Mouse (Mus musculus) embryonic facial prominence, embryonic 11.5 days (tissue): ENCODE measurements around the gene Olfr464. TPM values are rescaled to one million over a fixed set of nuclear protein-coding genes. Genes with fewer than 3 reads are reported as not detected.

Source experiments
- ATAC-seq: fragments of 200-750 bp; cut with Nextera tagmentation; replicated peaks from 2 replicates; pipeline ENCODE4 v1.8.0; 2017; ENCODE audit warnings: low read depth; ENCODE audit not compliant: insufficient number of reproducible peaks, low FRiP score, low TSS enrichment
- DNase-seq: peaks from one replicate; pipeline ENCODE4 v3.0.0-alpha.2; 2015; ENCODE audit warnings: low spot score
- H3K27ac ChIP-seq: fragments of 300-500 bp; sonication (generic); replicated peaks from 2 replicates; pipeline ENCODE4 v1.5.1; 2014; ENCODE audit warnings: mild to moderate bottlenecking, low read depth, low read length, control low read depth
- H3K27me3 ChIP-seq: fragments of 300-500 bp; sonication (generic); 2 replicates; pipeline ENCODE4 v1.6.1; 2014; ENCODE audit warnings: mild to moderate bottlenecking, low read length, moderate library complexity, mixed read lengths; ENCODE audit not compliant: control insufficient read depth, insufficient read depth
- H3K36me3 ChIP-seq: fragments of 300-500 bp; sonication (generic); replicated peaks from 2 replicates; pipeline ENCODE4 v1.6.1; 2014; ENCODE audit warnings: low read depth, mild to moderate bottlenecking, low read length, moderate library complexity, mixed read lengths; ENCODE audit not compliant: control insufficient read depth, insufficient read depth
- H3K4me1 ChIP-seq: fragments of 300-500 bp; sonication (generic); 2 replicates; pipeline ENCODE4 v1.6.1; 2014; ENCODE audit warnings: low read length, mixed read lengths; ENCODE audit not compliant: control insufficient read depth, insufficient read depth
- H3K4me2 ChIP-seq: fragments of 300-500 bp; sonication (generic); 2 replicates; pipeline ENCODE4 v1.6.1; 2014; ENCODE audit warnings: low read depth, mild to moderate bottlenecking, control low read depth, low read length, moderate library complexity
- H3K4me3 ChIP-seq: fragments of 300-500 bp; sonication (generic); 2 replicates; pipeline ENCODE4 v1.5.1; 2014; ENCODE audit warnings: low read depth, low read length, control low read depth
- H3K9ac ChIP-seq: fragments of 300-500 bp; sonication (generic); replicated peaks from 2 replicates; pipeline ENCODE4 v1.6.1; 2014; ENCODE audit warnings: mild to moderate bottlenecking, control low read depth, low read length
- H3K9me3 ChIP-seq: fragments of 300-500 bp; sonication (generic); replicated peaks from 2 replicates; pipeline ENCODE4 v1.6.1; 2016; ENCODE audit warnings: mild to moderate bottlenecking, low read length, inconsistent platforms, mixed read lengths; ENCODE audit not compliant: control insufficient read depth
- WGBS: fragments of 180-500 bp; shearing (Covaris S2); extraction: QIAGEN DNeasy Blood & Tissue Kit; methylation state at CpG from one replicate; pipeline ENCODE4 v1.1.7; 2014; 5-methylcytosine and 5-hydroxymethylcytosine counted together
- polyA plus RNA-seq: library from polyadenylated mRNA; unstranded; fragments of >200 nt; fragmentation: Nextera tagmentation; extraction: Ambion mirVana; gene quantifications from 2 replicates; pipeline ENCODE4 v1.2.1, GENCODE M21; 2014

The Olfr464 gene
- polyA plus RNA-seq, 1 experiment from 2014 or later = not detected

- no peaks in the 10 kb centered on the region for H3K9me3 ChIP-seq
- H3K27me3 ChIP-seq = no peaks in the 10 kb centered on the region
- 74% methylated on average over 3 of the region's 3 CpGs for WGBS
- no peak overlapping the region for H3K27ac ChIP-seq
- no peak overlapping the region for H3K9ac ChIP-seq
- DNase-seq = no peak
- no peak for ATAC-seq
- H3K4me2 ChIP-seq = no peak overlapping the region
- no peaks in the 10 kb centered on the region for H3K4me1 ChIP-seq
- H3K36me3 ChIP-seq = no peaks in the 10 kb centered on the region
- H3K4me3 ChIP-seq = no peak overlapping the region
These were observed 14.7 kb upstream of the Olfr464 start for GRCm38 (mm10) chr11:87935467-87935866.

- no peak overlapping the region for H3K27ac ChIP-seq
- no peak overlapping the region for H3K4me3 ChIP-seq
- H3K4me2 ChIP-seq = no peak overlapping the region
- DNase-seq (no peak), ATAC-seq (no peak)
- WGBS = 79% methylated on average over 2 of the region's 2 CpGs
- no peaks in the 10 kb centered on the region for H3K27me3 ChIP-seq
- no peaks in the 10 kb centered on the region for H3K36me3 ChIP-seq
- no peaks in the 10 kb centered on the region for H3K4me1 ChIP-seq
- no peak overlapping the region for H3K9ac ChIP-seq
- H3K9me3 ChIP-seq = no peaks in the 10 kb centered on the region
These were observed 13.0 kb upstream of the Olfr464 start for GRCm38 (mm10) chr11:87933731-87934130.

- Histone ChIP-seq H3K9me3 (no peaks in the 10 kb centered on the region), H3K4me2 (no peak overlapping the region), H3K27me3 (no peaks in the 10 kb centered on the region), H3K36me3 (no peaks in the 10 kb centered on the region), H3K27ac (no peak overlapping the region), H3K9ac (no peak overlapping the region), H3K4me1 (no peaks in the 10 kb centered on the region), H3K4me3 (no peak overlapping the region)
- DNase-seq (no peak), ATAC-seq (no peak)
- WGBS = 89% methylated on average over 2 of the region's 2 CpGs
These were observed 9.6 kb upstream of the Olfr464 start for GRCm38 (mm10) chr11:87930348-87930747.

DNA sequence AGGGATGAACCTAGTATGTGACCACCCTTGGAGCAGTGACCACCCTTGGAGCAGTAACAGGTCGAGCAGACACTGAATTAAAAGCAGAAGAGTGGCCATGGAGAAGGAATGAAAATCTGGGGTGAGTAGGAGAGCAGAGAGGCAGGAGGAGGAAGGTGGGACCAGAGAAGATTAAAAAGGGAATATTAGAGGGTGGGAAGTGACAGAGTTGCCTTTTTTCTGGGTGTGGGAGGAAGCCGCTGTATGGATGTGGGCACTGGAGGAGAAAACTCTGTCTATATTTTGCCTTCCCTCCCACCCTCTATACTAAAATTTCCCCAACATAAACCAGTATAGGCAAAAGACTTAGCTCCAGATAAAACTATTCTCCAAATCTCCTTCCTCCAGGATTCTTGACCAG, 466 bp downstream of the Olfr464 start:
- Histone ChIP-seq H3K4me3 (no peak overlapping the region), H3K9ac (no peak overlapping the region), H3K4me1 (no peaks in the 10 kb centered on the region), H3K36me3 (no peaks in the 10 kb centered on the region), H3K9me3 (no peaks in the 10 kb centered on the region), H3K27me3 (no peaks in the 10 kb centered on the region), H3K4me2 (no peak overlapping the region), H3K27ac (no peak overlapping the region)
- whole genome bisulfite sequencing = 64% methylated on average over 2 of the region's 2 CpGs
- DNase-seq (no peak), ATAC-seq (no peak)

DNA sequence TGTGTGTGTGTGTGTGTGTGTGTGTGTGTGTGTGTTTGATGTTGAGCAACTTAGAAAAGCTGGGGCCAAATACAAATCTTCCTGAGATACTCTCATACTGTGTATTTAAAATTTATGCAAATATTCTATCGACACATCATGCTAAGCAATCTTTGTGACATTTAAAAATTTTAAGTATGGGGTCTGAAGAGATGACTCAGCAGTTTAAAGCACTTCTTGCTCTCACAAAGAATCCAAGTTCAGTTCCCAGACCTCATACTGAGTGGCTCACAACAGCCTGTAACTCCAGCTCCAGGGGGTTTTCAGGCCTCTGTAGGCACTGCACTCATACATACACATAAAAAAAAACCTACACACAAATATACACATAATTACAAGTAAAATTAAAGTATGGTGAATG, 4.8 kb downstream of the Olfr464 start:
- WGBS = 90% methylated on average over 1 of the region's 1 CpGs
- ATAC-seq = no peak
- no peaks in the 10 kb centered on the region for H3K9me3 ChIP-seq
- no peak for DNase-seq
- H3K9ac ChIP-seq = no peak overlapping the region
- H3K4me3 ChIP-seq = no peak overlapping the region
- H3K27me3 ChIP-seq = no peaks in the 10 kb centered on the region
- no peaks in the 10 kb centered on the region for H3K4me1 ChIP-seq
- no peaks in the 10 kb centered on the region for H3K36me3 ChIP-seq
- no peak overlapping the region for H3K4me2 ChIP-seq
- no peak overlapping the region for H3K27ac ChIP-seq

DNA sequence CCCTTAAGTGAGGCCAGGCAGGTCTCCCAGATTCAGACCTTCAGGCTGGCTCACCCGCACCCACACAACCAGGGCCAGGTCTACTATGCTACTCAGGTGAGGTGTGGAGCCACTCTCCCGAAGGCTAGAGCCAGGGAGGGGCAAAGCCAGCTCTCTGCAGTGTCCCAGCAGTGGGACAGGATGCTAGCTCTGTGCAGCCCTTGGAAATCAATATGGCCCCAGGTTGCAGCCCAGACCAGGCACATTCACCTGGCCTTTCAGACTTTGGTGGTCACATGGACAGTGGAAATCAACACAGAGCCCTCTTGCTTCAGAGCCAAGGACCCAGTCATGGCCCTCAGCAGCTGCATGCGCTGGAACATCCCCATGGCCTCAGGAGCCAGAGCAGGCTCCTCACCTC, 16.4 kb downstream of the Olfr464 start:
- Histone ChIP-seq H3K36me3 (no peaks in the 10 kb centered on the region), H3K9ac (no peak overlapping the region), H3K27ac (no peak overlapping the region), H3K4me2 (no peak overlapping the region), H3K4me1 (no peaks in the 10 kb centered on the region), H3K4me3 (no peak overlapping the region), H3K27me3 (no peaks in the 10 kb centered on the region), H3K9me3 (no peaks in the 10 kb centered on the region)
- WGBS = 84% methylated on average over 3 of the region's 3 CpGs
- DNase-seq = no peak
- ATAC-seq = no peak

- Histone ChIP-seq H3K4me2 (no peak within 1 kb of the TSS), H3K4me1 (no peaks in the 10 kb centered on the region), H3K27ac (no peak within 1 kb of the TSS), H3K36me3 (no peaks in the 10 kb centered on the region), H3K9me3 (no peaks in the 10 kb centered on the region), H3K4me3 (no peak within 1 kb of the TSS), H3K9ac (no peak within 1 kb of the TSS), H3K27me3 (no peaks in the 10 kb centered on the region)
- ATAC-seq (no peak), DNase-seq (no peak)
These were observed 23.5 kb downstream of the Olfr464 start, which contains the start of gene Olfr463 for GRCm38 (mm10) chr11:87897287-87897686. Olfr463 (minus strand) TSS chr11:87897387.

- H3K9me3 ChIP-seq = no peaks in the 10 kb centered on the region
- ATAC-seq = no peak
- no peak within 1 kb of the TSS for H3K4me2 ChIP-seq
- no peaks in the 10 kb centered on the region for H3K27me3 ChIP-seq
- WGBS = 87% methylated on average over 6 of the region's 6 CpGs
- no peak within 1 kb of the TSS for H3K27ac ChIP-seq
- no peak within 1 kb of the TSS for H3K9ac ChIP-seq
- H3K36me3 ChIP-seq = no peaks in the 10 kb centered on the region
- no peak within 1 kb of the TSS for H3K4me3 ChIP-seq
- DNase-seq = no peak
- no peaks in the 10 kb centered on the region for H3K4me1 ChIP-seq
These were observed 28.6 kb downstream of the Olfr464 start, which contains the start of gene Olfr462 for GRCm38 (mm10) chr11:87892168-87892567. Olfr462 (minus strand) TSS chr11:87892268.
